Mouse (Mus musculus) bone marrow macrophage, adult 2 months (primary cell): ENCODE measurements at regions not wholly inside any gene's neighbourhood (a gene's known extent, or its start where the extent isn't known, plus 50 kb on each side); places are given as distances from the start of the nearest gene placed in this dataset.

ENCODE experiments used
- CTCF ChIP-seq: IDR thresholded peaks from 2 replicates; pipeline ENCODE4 v1.5.1; 2012; ENCODE audit warnings: low read depth, mild to moderate bottlenecking, low read length, moderate library complexity
- POLR2A ChIP-seq: IDR thresholded peaks from 2 replicates; pipeline ENCODE4 v1.6.1; 2012; ENCODE audit warnings: mild to moderate bottlenecking, low read depth, low read length, borderline replicate concordance

- TF ChIP-seq CTCF (no peak), POLR2A (no peak)
Observed at GRCm38 (mm10) chr2:48349794-48350193, 464.1 kb upstream of the Acvr2a start.
